1 mouse cellular context compared by ENCODE assay signal in the genomic region with DNA sequence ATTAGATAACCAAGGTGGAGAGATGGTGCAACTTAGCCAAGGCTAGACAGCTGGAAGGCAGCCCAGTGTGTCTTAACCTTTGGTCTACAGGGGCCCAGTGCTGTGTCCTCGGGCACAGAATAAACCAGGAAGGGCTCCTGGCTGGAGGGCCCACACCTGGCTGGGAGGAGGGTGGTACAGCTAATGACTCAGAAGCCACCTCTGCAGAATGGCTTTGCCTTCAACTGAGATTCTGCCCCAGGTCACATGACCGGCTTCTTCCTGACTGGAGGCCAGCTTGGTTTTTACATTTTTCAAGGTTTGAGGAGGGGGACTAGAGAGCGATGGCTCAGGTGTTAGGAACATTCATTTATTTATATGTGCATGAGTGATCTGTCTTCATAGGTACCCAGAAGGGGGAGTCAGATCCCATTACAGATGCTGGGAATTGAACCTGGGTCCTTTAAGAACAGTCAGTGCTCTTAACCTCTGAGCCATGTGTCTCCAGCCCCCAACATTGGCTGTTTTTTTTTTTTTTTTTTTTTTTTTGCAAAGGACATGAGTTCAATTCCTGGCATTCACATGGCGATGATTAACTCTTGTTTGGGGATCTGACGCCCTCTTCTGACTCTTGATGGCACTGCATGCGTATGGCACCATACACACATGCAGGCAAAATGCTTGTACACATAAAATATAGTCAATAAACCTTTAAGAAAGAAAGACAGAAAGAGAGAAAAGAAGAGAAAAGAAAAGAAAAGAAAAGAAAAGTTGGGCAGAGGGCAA.
TF ChIP-seq lines count a peak whose summit lies in the region.

No protein-coding gene starts in this region.

TF ChIP-seq in ES-E14, 5 proteins besides CTCF, POLR2A, EP300 and RAD21:
- no peak for TF ChIP-seq HCFC1 (IDR thresholded peaks at IDR 0.05; ENCODE audit: borderline replicate concordance, insufficient read depth, low read length)
- TF ChIP-seq ZNF384 (IDR thresholded peaks at IDR 0.05; ENCODE audit: low read depth, low read length) = peak; percentile 63
